Mouse (Mus musculus) CH12.LX (cell line): ENCODE results near the gene Arl9. TPM values are rescaled to one million over a fixed set of nuclear protein-coding genes. Genes with fewer than 3 reads are reported as not detected.

ENCODE experiments used
- DNase-seq: peaks from one replicate; pipeline ENCODE4 v3.0.0-alpha.2; 2013; ENCODE audit errors: extremely low read depth
- H3K27ac ChIP-seq: 2 replicates; pipeline ENCODE4 v1.5.1; 2012; ENCODE audit warnings: low read depth, mild to moderate bottlenecking, control low read depth, moderate library complexity; ENCODE audit not compliant: insufficient read depth
- H3K27me3 ChIP-seq: replicated peaks from 2 replicates; pipeline ENCODE3; 2012; ENCODE audit warnings: inconsistent platforms
- H3K36me3 ChIP-seq, 2 experiments: replicated peaks in 1 of 2; 2 replicates each; pipeline versions ENCODE3 to v1.6.1; 2012; ENCODE audit warnings: inconsistent platforms in 1 of 2, low read length in 1 of 2, mild to moderate bottlenecking in 1 of 2, mixed read lengths in 1 of 2, moderate library complexity in 1 of 2; ENCODE audit not compliant: control insufficient read depth in 1 of 2, insufficient read depth in 1 of 2
- H3K4me1 ChIP-seq, 2 experiments: 2 replicates each; pipeline ENCODE4 v1.6.1; 2012; ENCODE audit warnings: inconsistent platforms in 1 of 2, moderate library complexity in 1 of 2; ENCODE audit not compliant: insufficient read depth in 2 of 2, control insufficient read depth in 1 of 2
- H3K4me2 ChIP-seq: 2 replicates; pipeline ENCODE4 v1.6.1; 2012; ENCODE audit warnings: low read depth, mild to moderate bottlenecking, control low read depth; ENCODE audit not compliant: poor library complexity, insufficient read depth, severe bottlenecking
- H3K4me3 ChIP-seq, 3 experiments: fragments of 150-350 bp in 1 of 3; sonication (generic) in 1 of 3; replicated peaks in 1 of 3; 2 replicates each; pipeline versions ENCODE3 to v1.5.1; 2011 to 2012; ENCODE audit warnings: low read depth in 2 of 3, low read length in 2 of 3, mild to moderate bottlenecking in 2 of 3, moderate library complexity in 2 of 3, control low read depth in 1 of 3, improper control_type of control experiment in 1 of 3, inconsistent platforms in 1 of 3, mixed read lengths in 1 of 3; ENCODE audit not compliant: poor library complexity in 1 of 3
- H3K79me2 ChIP-seq: replicated peaks from 2 replicates; pipeline ENCODE4 v1.6.1; 2012; ENCODE audit warnings: mild to moderate bottlenecking, moderate library complexity; ENCODE audit not compliant: control insufficient read depth, poor library complexity, insufficient read depth, severe bottlenecking; ENCODE audit errors: extremely low read depth
- H3K9ac ChIP-seq: 2 replicates; pipeline ENCODE4 v1.6.1; 2012; ENCODE audit warnings: low read depth, mild to moderate bottlenecking, control low read depth, moderate library complexity; ENCODE audit not compliant: insufficient read depth
- H3K9me3 ChIP-seq: replicated peaks from 2 replicates; pipeline ENCODE3; 2012; ENCODE audit warnings: low read length, inconsistent platforms, mixed read lengths
- CHD1 ChIP-seq: IDR thresholded peaks from 2 replicates; pipeline ENCODE4 v1.6.1; 2012; ENCODE audit warnings: low read depth, low read length, improper control_type of control experiment, inconsistent platforms
- ETS1 ChIP-seq: conservative IDR thresholded peaks from 2 replicates; pipeline ENCODE4 v1.6.1; 2012; ENCODE audit warnings: low read depth, mild to moderate bottlenecking, inconsistent platforms, low read length, improper control_type of control experiment, moderate library complexity
- GABPA ChIP-seq: IDR thresholded peaks from 2 replicates; pipeline ENCODE4 v1.6.1; 2012; ENCODE audit warnings: low read depth, low read length, improper control_type of control experiment, inconsistent platforms; ENCODE audit not compliant: insufficient replicate concordance
- HCFC1 ChIP-seq: IDR thresholded peaks from 2 replicates; pipeline ENCODE4 v1.6.1; 2012; ENCODE audit warnings: low read depth, mild to moderate bottlenecking, inconsistent platforms, low read length, improper control_type of control experiment
- IRF4 ChIP-seq: IDR thresholded peaks from 2 replicates; pipeline ENCODE4 v1.6.1; 2014; ENCODE audit warnings: low read depth, mild to moderate bottlenecking, inconsistent platforms, low read length, improper control_type of control experiment
- JUN ChIP-seq: IDR thresholded peaks from 2 replicates; pipeline ENCODE4 v1.6.1; 2011; ENCODE audit warnings: low read depth, mild to moderate bottlenecking, low read length, improper control_type of control experiment, moderate library complexity; ENCODE audit not compliant: insufficient read depth
- JUND ChIP-seq: conservative IDR thresholded peaks from 2 replicates; pipeline ENCODE4 v1.6.1; 2011; ENCODE audit warnings: low read depth, low read length, improper control_type of control experiment
- KAT2A ChIP-seq: IDR thresholded peaks from 2 replicates; pipeline ENCODE4 v1.6.1; 2012; ENCODE audit warnings: low read length, improper control_type of control experiment, inconsistent platforms; ENCODE audit not compliant: insufficient replicate concordance
- MAX ChIP-seq: IDR thresholded peaks from 2 replicates; pipeline ENCODE4 v1.6.1; 2011; ENCODE audit warnings: low read length, improper control_type of control experiment
- MYC ChIP-seq: IDR thresholded peaks from 2 replicates; pipeline ENCODE4 v1.6.1; 2011; ENCODE audit warnings: low read depth, mild to moderate bottlenecking, improper control_type of control experiment, low read length
- PAX5 ChIP-seq: IDR thresholded peaks from 2 replicates; pipeline ENCODE4 v1.6.1; 2012; ENCODE audit warnings: low read length, inconsistent platforms, mixed read lengths
- POLR2AphosphoS2 ChIP-seq: IDR thresholded peaks from 2 replicates; pipeline ENCODE4 v1.6.1; 2011; ENCODE audit warnings: low read depth, low read length, improper control_type of control experiment
- RAD21 ChIP-seq: IDR thresholded peaks from 2 replicates; pipeline ENCODE4 v1.6.1; 2011; ENCODE audit warnings: low read depth, mild to moderate bottlenecking, low read length, improper control_type of control experiment, moderate library complexity
- RCOR1 ChIP-seq: conservative IDR thresholded peaks from 2 replicates; pipeline ENCODE4 v1.6.1; 2012; ENCODE audit warnings: low read depth, mild to moderate bottlenecking, inconsistent platforms, low read length, improper control_type of control experiment
- SIN3A ChIP-seq: IDR thresholded peaks from 2 replicates; pipeline ENCODE4 v1.6.1; 2012; ENCODE audit warnings: low read length, improper control_type of control experiment, inconsistent platforms
- SMC3 ChIP-seq: IDR thresholded peaks from 2 replicates; pipeline ENCODE4 v1.6.1; 2011; ENCODE audit warnings: low read depth, low read length, improper control_type of control experiment
- TBP ChIP-seq: conservative IDR thresholded peaks from 2 replicates; pipeline ENCODE4 v1.6.1; 2011; ENCODE audit warnings: low read depth, low read length, improper control_type of control experiment
- USF1 ChIP-seq: IDR thresholded peaks from 2 replicates; pipeline ENCODE4 v1.6.1; 2014; ENCODE audit warnings: low read depth, mild to moderate bottlenecking, inconsistent platforms, low read length, improper control_type of control experiment
- USF2 ChIP-seq: conservative IDR thresholded peaks from 2 replicates; pipeline ENCODE4 v1.6.1; 2011; ENCODE audit warnings: low read depth, low read length, improper control_type of control experiment
- ZKSCAN1 ChIP-seq: IDR thresholded peaks from 2 replicates; pipeline ENCODE4 v1.6.1; 2012; ENCODE audit warnings: low read depth, inconsistent platforms, low read length, improper control_type of control experiment, borderline replicate concordance
- dilution Hi-C: fragments of 300-500 bp; cut with MboI; formaldehyde crosslinking; loops from 2 replicates; pipeline ENCODE4 v1.14.3; 2020; ENCODE audit warnings: low sequenced_read_pairs; ENCODE audit not compliant: extremely low pct_unique_long_range_greater_than_20kb, extremely low pct_ligation_motif_present
- in situ Hi-C: fragments of 300-500 bp; cut with MboI; formaldehyde crosslinking; loops from 3 replicates; pipeline ENCODE4 v1.14.3; 2019; ENCODE audit warnings: low sequenced_read_pairs, low pct_ligation_motif_present, low pct_unique_long_range_greater_than_20kb, mixed read lengths
- polyA plus RNA-seq: library from polyadenylated mRNA; unstranded; fragments of >175 nt; gene quantifications from 2 replicates; pipeline ENCODE4 v1.2.1, GENCODE M21; 2012; ENCODE audit warnings: low read depth; ENCODE audit not compliant: insufficient read length
- total RNA-seq, 2 experiments: library from RNA; depleted of rRNA; stranded (reverse); fragments of 300-350 nt in 1 of 2; fragments of >200 nt in 1 of 2; gene quantifications; 2 replicates each; pipeline ENCODE4 v1.2.3; 2012 to 2014

The Arl9 gene
- total and polyA plus RNA-seq, 3 experiments, result 0.38 to 2.6 (median 1.4) TPM

- H3K9me3 ChIP-seq, result no peaks in the 10 kb centered on the region
- H3K27me3 ChIP-seq, result no peaks in the 10 kb centered on the region
- no peak overlapping the region for H3K27ac ChIP-seq
- in situ Hi-C loops, result no loop called here
- peaks cover 0 to 30% of the 10 kb centered on the region in 2 experiments; a peak in 2 of 4 replicates for H3K4me1 ChIP-seq
- H3K4me2 ChIP-seq, result no peak overlapping the region
- H3K79me2 ChIP-seq, result peaks cover 19% of the 10 kb centered on the region
- no peak overlapping the region for H3K9ac ChIP-seq
- H3K4me3 ChIP-seq, result no peak overlapping the region
- TF ChIP-seq JUN, result no peak
- dilution Hi-C loops, result no loop called here
- no peak for DNase-seq
- H3K36me3 ChIP-seq, result peaks cover 60 to 93% of the 10 kb centered on the region in 2 experiments
Observed at GRCm38 (mm10) chr5:76959587-76959986, 44.3 kb upstream of the Arl9 start.

- no peak for TF ChIP-seq USF1
- no peak for TF ChIP-seq CHD1
- TF ChIP-seq HCFC1, result no peak
- no peak for TF ChIP-seq SMC3
- no peak for TF ChIP-seq KAT2A
- TF ChIP-seq POLR2AphosphoS2, result no peak
- no peak for TF ChIP-seq RAD21
- no peak for TF ChIP-seq GABPA
- no peak for TF ChIP-seq PAX5
- TF ChIP-seq ZKSCAN1, result no peak
- TF ChIP-seq SIN3A, result no peak
- TF ChIP-seq JUND, result no peak
- TF ChIP-seq ETS1, result no peak
- TF ChIP-seq IRF4, result no peak
- no peak for TF ChIP-seq USF2
- TF ChIP-seq MYC, result no peak
- no peak for TF ChIP-seq TBP
- TF ChIP-seq MAX, result no peak
- TF ChIP-seq RCOR1, result no peak
- peaks cover 0 to 4% of the 10 kb centered on the region in 2 experiments; a peak in 1 of 4 replicates for H3K4me1 ChIP-seq
- no peaks in the 10 kb centered on the region for H3K27me3 ChIP-seq
- no peak overlapping the region for H3K27ac ChIP-seq
- no peak for DNase-seq
- peaks cover 3% of the 10 kb centered on the region; the same call in 1 of the 2 replicates for H3K79me2 ChIP-seq
- H3K4me3 ChIP-seq, result no peak overlapping the region
- peaks cover 63 to 92% of the 10 kb centered on the region in 2 experiments for H3K36me3 ChIP-seq
- H3K9ac ChIP-seq, result no peak overlapping the region
- no peak overlapping the region for H3K4me2 ChIP-seq
- dilution Hi-C loops, result no loop called here
- in situ Hi-C loops, result no loop called here
- no peaks in the 10 kb centered on the region for H3K9me3 ChIP-seq
Observed at GRCm38 (mm10) chr5:76962545-76962944, 41.3 kb upstream of the Arl9 start.
